Mouse (Mus musculus): ENCODE measurements at regions not wholly inside any gene's neighbourhood (a gene's known extent, or its start where the extent isn't known, plus 50 kb on each side); places are given as distances from the start of the nearest gene placed in this dataset.
"Not testable (repeated sequence)": the region's sequence is repeated elsewhere in the genome, so short reads cannot be mapped to it uniquely, and the experiment has no call there.

GRCm38 (mm10) chr6:89125916-89126315, 223.9 kb downstream of the Tpra1 start:
- DNase-seq: no peak
- no peak for TF ChIP-seq CTCF (IDR thresholded peaks at IDR 0.05; ENCODE audit: low read depth)
- no peak overlapping the region for H3K4me3 ChIP-seq (ENCODE audit: low read depth, low read length)
- H3K36me3 ChIP-seq (ENCODE audit: insufficient read depth): no peaks in the 10 kb centered on the region
- 59% methylated on average over 9 of the region's 9 CpGs for WGBS
- no peak for ATAC-seq
- H3K9ac ChIP-seq: no peak overlapping the region
- no peak overlapping the region for H3K27ac ChIP-seq (ENCODE audit: low read depth, low read length)
- H3K9me3 ChIP-seq (ENCODE audit: low read length): no peaks in the 10 kb centered on the region
- no peaks in the 10 kb centered on the region for H3K4me1 ChIP-seq (ENCODE audit: insufficient read depth)
- H3K27me3 ChIP-seq (ENCODE audit: insufficient read depth, low read length): no peaks in the 10 kb centered on the region
- H3K4me2 ChIP-seq (ENCODE audit: low read depth): no peak overlapping the region

GRCm38 (mm10) chr6:89128141-89128540, 226.1 kb downstream of the Tpra1 start:
- not testable (repeated sequence) for ATAC-seq; H3K4me2 ChIP-seq (ENCODE audit: low read depth); H3K36me3 ChIP-seq (ENCODE audit: insufficient read depth); H3K4me1 ChIP-seq (ENCODE audit: insufficient read depth); DNase-seq; H3K9ac ChIP-seq; H3K27me3 ChIP-seq (ENCODE audit: insufficient read depth, low read length); H3K27ac ChIP-seq (ENCODE audit: low read depth, low read length); H3K4me3 ChIP-seq (ENCODE audit: low read depth, low read length); H3K9me3 ChIP-seq (ENCODE audit: low read length)
- 61% methylated on average over 5 of the region's 5 CpGs for WGBS

- ATAC-seq: no peak
- TF ChIP-seq CTCF (IDR thresholded peaks at IDR 0.05; ENCODE audit: low read depth): no peak
These were observed 222.0 kb downstream of the Plxna1 start for GRCm38 (mm10) chr6:89140469-89140868.

GRCm38 (mm10) chr6:89153027-89153662, 209.3 kb downstream of the Plxna1 start:
- no peaks in the 10 kb centered on the region for H3K9me3 ChIP-seq (ENCODE audit: low read length)
- H3K27me3 ChIP-seq (ENCODE audit: insufficient read depth, low read length): no peaks in the 10 kb centered on the region
- H3K36me3 ChIP-seq (ENCODE audit: insufficient read depth): no peaks in the 10 kb centered on the region
- no peaks in the 10 kb centered on the region for H3K4me1 ChIP-seq (ENCODE audit: insufficient read depth)
- no peak for TF ChIP-seq CTCF (IDR thresholded peaks at IDR 0.05; ENCODE audit: low read depth)
- H3K9ac ChIP-seq: no peak overlapping the region
- no peak for DNase-seq
- 84% methylated on average over 11 of the region's 11 CpGs for WGBS
- no peak overlapping the region for H3K4me3 ChIP-seq (ENCODE audit: low read depth, low read length)
- no peak for ATAC-seq
- H3K4me2 ChIP-seq (ENCODE audit: low read depth): no peak overlapping the region
- no peak overlapping the region for H3K27ac ChIP-seq (ENCODE audit: low read depth, low read length)

More at GRCm38 (mm10) chr6:89140469-89140868, 222.0 kb downstream of the Plxna1 start:
- Histone ChIP-seq H3K27ac (ENCODE audit: low read depth, low read length) (no peak overlapping the region), H3K9ac (no peak overlapping the region), H3K36me3 (ENCODE audit: insufficient read depth) (no peaks in the 10 kb centered on the region), H3K4me2 (ENCODE audit: low read depth) (no peak overlapping the region), H3K27me3 (ENCODE audit: insufficient read depth, low read length) (no peaks in the 10 kb centered on the region), H3K4me1 (ENCODE audit: insufficient read depth) (no peaks in the 10 kb centered on the region), H3K4me3 (ENCODE audit: low read depth, low read length) (no peak overlapping the region), H3K9me3 (ENCODE audit: low read length) (no peaks in the 10 kb centered on the region)
- WGBS: 69% methylated on average over 3 of the region's 3 CpGs
- DNase-seq: no peak

GRCm38 (mm10) chr6:89157501-89157900, 204.9 kb downstream of the Plxna1 start:
- no peak for ATAC-seq
- TF ChIP-seq CTCF (IDR thresholded peaks at IDR 0.05; ENCODE audit: low read depth): no peak
- WGBS: 81% methylated on average over 1 of the region's 1 CpGs

GRCm38 (mm10) chr6:89160051-89160450, 202.4 kb downstream of the Plxna1 start:
- Histone ChIP-seq H3K27me3 (ENCODE audit: insufficient read depth, low read length) (no peaks in the 10 kb centered on the region), H3K36me3 (ENCODE audit: insufficient read depth) (no peaks in the 10 kb centered on the region), H3K9ac (no peak overlapping the region), H3K4me2 (ENCODE audit: low read depth) (no peak overlapping the region), H3K27ac (ENCODE audit: low read depth, low read length) (no peak overlapping the region), H3K4me1 (ENCODE audit: insufficient read depth) (peaks cover 4% of the 10 kb centered on the region; the same call in 1 of the 2 replicates), H3K4me3 (ENCODE audit: low read depth, low read length) (no peak overlapping the region), H3K9me3 (ENCODE audit: low read length) (no peaks in the 10 kb centered on the region)
- no peak for ATAC-seq
- TF ChIP-seq CTCF (IDR thresholded peaks at IDR 0.05; ENCODE audit: low read depth): no peak
- DNase-seq: no peak
- WGBS: 29% methylated on average over 7 of the region's 7 CpGs

More at GRCm38 (mm10) chr6:89157501-89157900, 204.9 kb downstream of the Plxna1 start:
- no peaks in the 10 kb centered on the region for H3K9me3 ChIP-seq (ENCODE audit: low read length)
- no peak overlapping the region for H3K27ac ChIP-seq (ENCODE audit: low read depth, low read length)
- no peaks in the 10 kb centered on the region for H3K27me3 ChIP-seq (ENCODE audit: insufficient read depth, low read length)
- no peaks in the 10 kb centered on the region for H3K36me3 ChIP-seq (ENCODE audit: insufficient read depth)
- no peak overlapping the region for H3K4me3 ChIP-seq (ENCODE audit: low read depth, low read length)
- no peak for DNase-seq
- peaks cover 4% of the 10 kb centered on the region; the same call in 1 of the 2 replicates for H3K4me1 ChIP-seq (ENCODE audit: insufficient read depth)
- no peak overlapping the region for H3K4me2 ChIP-seq (ENCODE audit: low read depth)
- H3K9ac ChIP-seq: no peak overlapping the region

GRCm38 (mm10) chr6:89161746-89162145, 200.7 kb downstream of the Plxna1 start:
- H3K4me1 ChIP-seq (ENCODE audit: insufficient read depth): peaks cover 4% of the 10 kb centered on the region; the same call in 1 of the 2 replicates
- no peaks in the 10 kb centered on the region for H3K9me3 ChIP-seq (ENCODE audit: low read length)
- H3K27ac ChIP-seq (ENCODE audit: low read depth, low read length): no peak overlapping the region
- TF ChIP-seq CTCF (IDR thresholded peaks at IDR 0.05; ENCODE audit: low read depth): no peak
- H3K4me2 ChIP-seq (ENCODE audit: low read depth): no peak overlapping the region
- no peaks in the 10 kb centered on the region for H3K36me3 ChIP-seq (ENCODE audit: insufficient read depth)
- no peaks in the 10 kb centered on the region for H3K27me3 ChIP-seq (ENCODE audit: insufficient read depth, low read length)
- 91% methylated on average over 1 of the region's 1 CpGs for WGBS
- DNase-seq (no peak), ATAC-seq (no peak)
- H3K9ac ChIP-seq: no peak overlapping the region
- no peak overlapping the region for H3K4me3 ChIP-seq (ENCODE audit: low read depth, low read length)
